Mouse (Mus musculus): ENCODE results near the gene Mkrn1.
A peak's percentile ranks its signal among the peaks of the same experiment; 100 is the strongest.
"Not testable (repeated sequence)": the region's sequence is repeated elsewhere in the genome, so short reads cannot be mapped to it uniquely, and the experiment has no call there.

The Mkrn1 gene

GRCm38 (mm10) chr6:39430722-39431121 is 10.5 kb upstream of the Mkrn1 start:
- no peak for DNase-seq (ENCODE audit: low spot score)

- no peak for DNase-seq (ENCODE audit: low spot score)
Observed at GRCm38 (mm10) chr6:39429007-39429788, 8.9 kb upstream of the Mkrn1 start.

- DNase-seq (ENCODE audit: low spot score) = no peak
Observed at GRCm38 (mm10) chr6:39427276-39428003, 7.2 kb upstream of the Mkrn1 start.

GRCm38 (mm10) chr6:39426725-39427124 is 6.5 kb upstream of the Mkrn1 start:
- no peak for DNase-seq (ENCODE audit: low spot score)

GRCm38 (mm10) chr6:39425181-39425580 is 4.9 kb upstream of the Mkrn1 start:
- no peak for DNase-seq (ENCODE audit: low spot score)

GRCm38 (mm10) chr6:39423686-39424085 is 3.4 kb upstream of the Mkrn1 start:
- DNase-seq (ENCODE audit: low spot score) = no peak

GRCm38 (mm10) chr6:39423130-39423551 is 2.9 kb upstream of the Mkrn1 start:
- DNase-seq (ENCODE audit: low spot score) = no peak

- DNase-seq (ENCODE audit: low spot score) = no peak
Observed at GRCm38 (mm10) chr6:39420867-39421266, 605 bp upstream of the Mkrn1 start.

GRCm38 (mm10) chr6:39419386-39419850 is 844 bp downstream of the Mkrn1 start:
- DNase-seq (ENCODE audit: low spot score) = peak; percentile 36

GRCm38 (mm10) chr6:39416654-39417053 is 3.6 kb downstream of the Mkrn1 start:
- not testable (repeated sequence) for DNase-seq (ENCODE audit: low spot score)

- DNase-seq (ENCODE audit: low spot score) = peak; percentile 71
Observed at GRCm38 (mm10) chr6:39415762-39416161, 4.5 kb downstream of the Mkrn1 start.

GRCm38 (mm10) chr6:39414106-39414505 is 6.2 kb downstream of the Mkrn1 start:
- no peak for DNase-seq (ENCODE audit: low spot score)

GRCm38 (mm10) chr6:39406480-39406879 is 13.8 kb downstream of the Mkrn1 start:
- no peak for DNase-seq (ENCODE audit: low spot score)

GRCm38 (mm10) chr6:39403136-39403535 is 17.1 kb downstream of the Mkrn1 start:
- no peak for DNase-seq (ENCODE audit: low spot score)

- no peak for DNase-seq (ENCODE audit: low spot score)
Observed at GRCm38 (mm10) chr6:39400343-39400742, 19.9 kb downstream of the Mkrn1 start.

GRCm38 (mm10) chr6:39398342-39398741 is 21.9 kb downstream of the Mkrn1 start:
- no peak for DNase-seq (ENCODE audit: low spot score)

GRCm38 (mm10) chr6:39397046-39397445 is 23.2 kb downstream of the Mkrn1 start:
- DNase-seq (ENCODE audit: low spot score) = no peak

- DNase-seq (ENCODE audit: low spot score) = no peak
Observed at GRCm38 (mm10) chr6:39395916-39396315, 24.3 kb downstream of the Mkrn1 start.

- DNase-seq (ENCODE audit: low spot score) = no peak
Observed at GRCm38 (mm10) chr6:39395471-39395870, 24.8 kb downstream of the Mkrn1 start.

GRCm38 (mm10) chr6:39389988-39390387 is 30.3 kb downstream of the Mkrn1 start:
- DNase-seq (ENCODE audit: low spot score) = no peak

- no peak for DNase-seq (ENCODE audit: low spot score)
Observed at GRCm38 (mm10) chr6:39381125-39381880, 39.0 kb downstream of the Mkrn1 start, which contains the start of gene Rab19. Gene Rab19 (plus strand): TSS chr6:39381175.

GRCm38 (mm10) chr6:39380276-39380675 is 40.0 kb downstream of the Mkrn1 start:
- no peak for DNase-seq (ENCODE audit: low spot score)
